Mouse (Mus musculus) retina, postnatal 7 days (tissue): ENCODE measurements at regions not wholly inside any gene's neighbourhood (a gene's known extent, or its start where the extent isn't known, plus 50 kb on each side); places are given as distances from the start of the nearest gene placed in this dataset.

Experiments used
- DNase-seq: peaks from one replicate; pipeline ENCODE4 v3.0.0-alpha.2; 2012; ENCODE audit warnings: low read depth, low spot score

GRCm38 (mm10) chr5:64534947-64535346 is 268.2 kb upstream of the Klf3 start:
- DNase-seq = no peak

GRCm38 (mm10) chr5:64535546-64535945 is 267.6 kb upstream of the Klf3 start:
- no peak for DNase-seq

GRCm38 (mm10) chr5:64536393-64537112 is 266.6 kb upstream of the Klf3 start:
- no peak for DNase-seq

- no peak for DNase-seq
These were observed 265.9 kb upstream of the Klf3 start for GRCm38 (mm10) chr5:64537113-64537780.

- no peak for DNase-seq
These were observed 261.4 kb upstream of the Klf3 start for GRCm38 (mm10) chr5:64541765-64542164.

GRCm38 (mm10) chr5:64555931-64556330 is 247.3 kb upstream of the Klf3 start:
- no peak for DNase-seq

- DNase-seq = no peak
These were observed 236.5 kb upstream of the Klf3 start for GRCm38 (mm10) chr5:64566451-64567390.

- DNase-seq = no peak
These were observed 235.4 kb upstream of the Klf3 start for GRCm38 (mm10) chr5:64567813-64568212.

GRCm38 (mm10) chr5:64568294-64568693 is 234.9 kb upstream of the Klf3 start:
- no peak for DNase-seq

GRCm38 (mm10) chr5:64574386-64574785 is 228.8 kb upstream of the Klf3 start:
- DNase-seq = no peak

GRCm38 (mm10) chr5:64575896-64576295 is 227.3 kb upstream of the Klf3 start:
- DNase-seq = no peak

- DNase-seq = no peak
These were observed 226.5 kb upstream of the Klf3 start for GRCm38 (mm10) chr5:64576426-64577262.

GRCm38 (mm10) chr5:64577424-64577823 is 225.8 kb upstream of the Klf3 start:
- DNase-seq = peak; percentile 16

GRCm38 (mm10) chr5:64578536-64578935 is 224.7 kb upstream of the Klf3 start:
- no peak for DNase-seq

- DNase-seq = no peak
These were observed 224.1 kb upstream of the Klf3 start for GRCm38 (mm10) chr5:64579086-64579485.

- DNase-seq = no peak
These were observed 223.5 kb upstream of the Klf3 start for GRCm38 (mm10) chr5:64579494-64580339.

- DNase-seq = no peak
These were observed 222.9 kb upstream of the Klf3 start for GRCm38 (mm10) chr5:64580340-64580723.

GRCm38 (mm10) chr5:64580786-64581445 is 222.3 kb upstream of the Klf3 start:
- no peak for DNase-seq

- DNase-seq = no peak
These were observed 221.7 kb upstream of the Klf3 start for GRCm38 (mm10) chr5:64581461-64581860.

GRCm38 (mm10) chr5:64582031-64582430 is 221.2 kb upstream of the Klf3 start:
- no peak for DNase-seq
